Mouse (Mus musculus) large intestine, adult 2 months (tissue): ENCODE data around the gene Cyp8b1. TPM values are rescaled to one million over a fixed set of nuclear protein-coding genes. Genes with fewer than 3 reads are reported as not detected.

Source experiments
- polyA plus RNA-seq: library from polyadenylated mRNA; depleted of rRNA; stranded (reverse); fragments of >200 nt; gene quantifications from 2 replicates; pipeline ENCODE4 v1.2.3, GENCODE M21; 2012; rRNA removed

Cyp8b1 gene
- polyA plus RNA-seq, 1 experiment, result 0.09 TPM

Other genes with a start within 250 kb of the Cyp8b1 start
- 4.7 and 17.9 TPM in 2 replicates for gene Sec22c, start 210.8 kb downstream of the Cyp8b1 start, polyA plus RNA-seq
- gene Ss18l2, start 206.0 kb downstream of the Cyp8b1 start, polyA plus RNA-seq, result 25.3 and 26.0 TPM in 2 replicates
- 24.5 and 52.2 TPM in 2 replicates for gene Nktr, start 197.1 kb downstream of the Cyp8b1 start, polyA plus RNA-seq
- 8.1 and 9.4 TPM in 2 replicates for gene Zfp651, start 157.0 kb downstream of the Cyp8b1 start, polyA plus RNA-seq
- 0.06 and 0.11 TPM in 2 replicates for gene Klhl40, start 138.7 kb downstream of the Cyp8b1 start, polyA plus RNA-seq
- gene Hhatl, start 123.8 kb downstream of the Cyp8b1 start, polyA plus RNA-seq, result 4.2 and 4.9 TPM in 2 replicates
- 0.21 and 0.30 TPM in 2 replicates for gene Ccdc13, start 76.8 kb downstream of the Cyp8b1 start, polyA plus RNA-seq
- gene Higd1a, start 57.9 kb downstream of the Cyp8b1 start, polyA plus RNA-seq, result 18.4 and 29.0 TPM in 2 replicates
- gene Ackr2, start 17.9 kb downstream of the Cyp8b1 start, polyA plus RNA-seq, result 1.5 TPM in 2 replicates
- 0.72 and 0.86 TPM in 2 replicates for gene Fam198a, start 34.7 kb upstream of the Cyp8b1 start, polyA plus RNA-seq
- 8.2 TPM in 2 replicates for gene Pomgnt2, start 80.8 kb upstream of the Cyp8b1 start, polyA plus RNA-seq
- gene Snrk, start 201.0 kb upstream of the Cyp8b1 start, polyA plus RNA-seq, result 26.9 and 51.1 TPM in 2 replicates